Mouse (Mus musculus) CH12.LX (cell line): Measurements from ENCODE around the gene Exoc6b. TPM values are rescaled to one million over a fixed set of nuclear protein-coding genes. Genes with fewer than 3 reads are reported as not detected.

Source experiments
- DNase-seq: peaks from one replicate; pipeline ENCODE4 v3.0.0-alpha.2; 2013; ENCODE audit errors: extremely low read depth
- H3K27ac ChIP-seq: 2 replicates; pipeline ENCODE4 v1.5.1; 2012; ENCODE audit warnings: low read depth, mild to moderate bottlenecking, control low read depth, moderate library complexity; ENCODE audit not compliant: insufficient read depth
- H3K27me3 ChIP-seq: replicated peaks from 2 replicates; pipeline ENCODE3; 2012; ENCODE audit warnings: inconsistent platforms
- H3K36me3 ChIP-seq, 2 experiments: replicated peaks in 1 of 2; 2 replicates each; pipeline versions ENCODE3 to v1.6.1; 2012; ENCODE audit warnings: inconsistent platforms in 1 of 2, low read length in 1 of 2, mild to moderate bottlenecking in 1 of 2, mixed read lengths in 1 of 2, moderate library complexity in 1 of 2; ENCODE audit not compliant: control insufficient read depth in 1 of 2, insufficient read depth in 1 of 2
- H3K4me1 ChIP-seq, 2 experiments: 2 replicates each; pipeline ENCODE4 v1.6.1; 2012; ENCODE audit warnings: inconsistent platforms in 1 of 2, moderate library complexity in 1 of 2; ENCODE audit not compliant: insufficient read depth in 2 of 2, control insufficient read depth in 1 of 2
- H3K4me2 ChIP-seq: 2 replicates; pipeline ENCODE4 v1.6.1; 2012; ENCODE audit warnings: low read depth, mild to moderate bottlenecking, control low read depth; ENCODE audit not compliant: poor library complexity, insufficient read depth, severe bottlenecking
- H3K4me3 ChIP-seq, 3 experiments: fragments of 150-350 bp in 1 of 3; sonication (generic) in 1 of 3; replicated peaks in 1 of 3; 2 replicates each; pipeline versions ENCODE3 to v1.5.1; 2011 to 2012; ENCODE audit warnings: low read depth in 2 of 3, low read length in 2 of 3, mild to moderate bottlenecking in 2 of 3, moderate library complexity in 2 of 3, control low read depth in 1 of 3, improper control_type of control experiment in 1 of 3, inconsistent platforms in 1 of 3, mixed read lengths in 1 of 3; ENCODE audit not compliant: poor library complexity in 1 of 3
- H3K79me2 ChIP-seq: replicated peaks from 2 replicates; pipeline ENCODE4 v1.6.1; 2012; ENCODE audit warnings: mild to moderate bottlenecking, moderate library complexity; ENCODE audit not compliant: control insufficient read depth, poor library complexity, insufficient read depth, severe bottlenecking; ENCODE audit errors: extremely low read depth
- H3K9ac ChIP-seq: 2 replicates; pipeline ENCODE4 v1.6.1; 2012; ENCODE audit warnings: low read depth, mild to moderate bottlenecking, control low read depth, moderate library complexity; ENCODE audit not compliant: insufficient read depth
- H3K9me3 ChIP-seq: replicated peaks from 2 replicates; pipeline ENCODE3; 2012; ENCODE audit warnings: low read length, inconsistent platforms, mixed read lengths
- CHD2 ChIP-seq: IDR thresholded peaks from 2 replicates; pipeline ENCODE4 v1.6.1; 2011; ENCODE audit warnings: low read length, improper control_type of control experiment
- ELF1 ChIP-seq: IDR thresholded peaks from 2 replicates; pipeline ENCODE4 v1.6.1; 2014; ENCODE audit warnings: low read depth, mild to moderate bottlenecking, inconsistent platforms, low read length, improper control_type of control experiment
- EP300 ChIP-seq: IDR thresholded peaks from 2 replicates; pipeline ENCODE4 v1.6.1; 2011; ENCODE audit warnings: low read length, improper control_type of control experiment
- IRF4 ChIP-seq: IDR thresholded peaks from 2 replicates; pipeline ENCODE4 v1.6.1; 2014; ENCODE audit warnings: low read depth, mild to moderate bottlenecking, inconsistent platforms, low read length, improper control_type of control experiment
- MAX ChIP-seq: IDR thresholded peaks from 2 replicates; pipeline ENCODE4 v1.6.1; 2011; ENCODE audit warnings: low read length, improper control_type of control experiment
- MAZ ChIP-seq: IDR thresholded peaks from 2 replicates; pipeline ENCODE4 v1.6.1; 2012; ENCODE audit warnings: low read depth, mild to moderate bottlenecking, inconsistent platforms, low read length, improper control_type of control experiment, moderate library complexity
- MEF2A ChIP-seq: IDR thresholded peaks from 2 replicates; pipeline ENCODE4 v1.6.1; 2014; ENCODE audit warnings: low read depth, mild to moderate bottlenecking, inconsistent platforms, low read length, improper control_type of control experiment, borderline replicate concordance
- MXI1 ChIP-seq: IDR thresholded peaks from 2 replicates; pipeline ENCODE4 v1.6.1; 2011; ENCODE audit warnings: mild to moderate bottlenecking, low read depth, low read length, improper control_type of control experiment
- NRF1 ChIP-seq: IDR thresholded peaks from 2 replicates; pipeline ENCODE4 v1.6.1; 2014; ENCODE audit warnings: low read depth, mild to moderate bottlenecking, inconsistent platforms, low read length, improper control_type of control experiment, moderate library complexity
- POLR2A ChIP-seq: IDR thresholded peaks from 2 replicates; pipeline ENCODE4 v1.6.1; 2011; ENCODE audit warnings: low read depth, mild to moderate bottlenecking, improper control_type of control experiment, low read length
- SIN3A ChIP-seq: IDR thresholded peaks from 2 replicates; pipeline ENCODE4 v1.6.1; 2012; ENCODE audit warnings: low read length, improper control_type of control experiment, inconsistent platforms
- SMC3 ChIP-seq: IDR thresholded peaks from 2 replicates; pipeline ENCODE4 v1.6.1; 2011; ENCODE audit warnings: low read depth, low read length, improper control_type of control experiment
- TCF12 ChIP-seq: IDR thresholded peaks from 2 replicates; pipeline ENCODE4 v1.6.1; 2014; ENCODE audit warnings: low read depth, mild to moderate bottlenecking, inconsistent platforms, low read length, improper control_type of control experiment
- UBTF ChIP-seq: IDR thresholded peaks from 2 replicates; pipeline ENCODE4 v1.6.1; 2012; ENCODE audit warnings: low read depth, mild to moderate bottlenecking, inconsistent platforms, low read length, improper control_type of control experiment, moderate library complexity
- ZKSCAN1 ChIP-seq: IDR thresholded peaks from 2 replicates; pipeline ENCODE4 v1.6.1; 2012; ENCODE audit warnings: low read depth, inconsistent platforms, low read length, improper control_type of control experiment, borderline replicate concordance
- dilution Hi-C: fragments of 300-500 bp; cut with MboI; formaldehyde crosslinking; loops from 2 replicates; pipeline ENCODE4 v1.14.3; 2020; ENCODE audit warnings: low sequenced_read_pairs; ENCODE audit not compliant: extremely low pct_unique_long_range_greater_than_20kb, extremely low pct_ligation_motif_present
- in situ Hi-C: fragments of 300-500 bp; cut with MboI; formaldehyde crosslinking; loops from 3 replicates; pipeline ENCODE4 v1.14.3; 2019; ENCODE audit warnings: low sequenced_read_pairs, low pct_ligation_motif_present, low pct_unique_long_range_greater_than_20kb, mixed read lengths
- polyA plus RNA-seq: library from polyadenylated mRNA; unstranded; fragments of >175 nt; gene quantifications from 2 replicates; pipeline ENCODE4 v1.2.1, GENCODE M21; 2012; ENCODE audit warnings: low read depth; ENCODE audit not compliant: insufficient read length
- total RNA-seq, 2 experiments: library from RNA; depleted of rRNA; stranded (reverse); fragments of 300-350 nt in 1 of 2; fragments of >200 nt in 1 of 2; gene quantifications; 2 replicates each; pipeline ENCODE4 v1.2.3; 2012 to 2014

Gene Exoc6b
- total and polyA plus RNA-seq, 3 experiments: 1.7 to 5.2 (median 3.5) TPM

GRCm38 (mm10) chr6:85105033-85105615 lies 35.8 kb upstream of the Exoc6b start:
- Histone ChIP-seq H3K79me2 (no peaks in the 10 kb centered on the region), H3K27me3 (peaks cover 52% of the 10 kb centered on the region), H3K4me2 (no peak overlapping the region), H3K36me3 (no peaks in the 10 kb centered on the region), H3K27ac (no peak overlapping the region), H3K9ac (no peak overlapping the region), H3K4me3 (no peak overlapping the region), H3K9me3 (no peaks in the 10 kb centered on the region), H3K4me1 (no peaks in the 10 kb centered on the region)
- in situ Hi-C loops: no loop called here
- TF ChIP-seq MXI1: no peak
- TF ChIP-seq TCF12: no peak
- TF ChIP-seq NRF1: no peak
- peak; percentile 50 for TF ChIP-seq ELF1
- TF ChIP-seq POLR2A: no peak
- TF ChIP-seq, all 38 proteins: peak for 1
- no peak for DNase-seq
- dilution Hi-C loops: no loop called here

DNA sequence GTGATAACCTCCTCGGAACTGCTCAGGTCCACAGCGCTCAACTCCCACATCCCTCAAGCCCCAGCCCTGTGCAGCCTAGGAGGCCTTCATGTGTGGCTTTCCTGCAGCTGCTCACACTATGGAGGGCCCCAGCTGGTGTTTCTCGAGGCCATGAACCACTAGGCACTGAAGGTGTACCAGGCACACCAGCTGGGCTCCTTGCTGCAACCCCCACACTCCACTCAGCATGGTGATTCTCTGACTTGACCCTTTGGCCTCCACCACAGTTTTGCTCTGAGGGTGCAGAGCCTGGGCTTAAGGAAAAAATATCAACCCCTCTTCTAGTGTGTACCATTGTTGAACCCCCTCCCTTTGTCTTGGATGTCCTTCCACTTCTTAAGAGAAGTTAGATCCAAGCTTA lies 34.0 kb upstream of the Exoc6b start:
- no peak for DNase-seq
- no peak for TF ChIP-seq MEF2A
- TF ChIP-seq MAX: no peak
- TF ChIP-seq MAZ: no peak
- TF ChIP-seq SMC3: no peak
- no peak for TF ChIP-seq IRF4
- TF ChIP-seq EP300: no peak
- TF ChIP-seq SIN3A: no peak
- TF ChIP-seq ZKSCAN1: no peak
- TF ChIP-seq UBTF: no peak
- no peaks in the 10 kb centered on the region for H3K9me3 ChIP-seq
- no peaks in the 10 kb centered on the region for H3K79me2 ChIP-seq
- no peak overlapping the region for H3K27ac ChIP-seq
- H3K36me3 ChIP-seq: no peaks in the 10 kb centered on the region
- in situ Hi-C loops (no loop called here), dilution Hi-C loops (no loop called here)
- H3K4me3 ChIP-seq: no peak overlapping the region
- H3K27me3 ChIP-seq: peaks cover 57% of the 10 kb centered on the region
- no peak overlapping the region for H3K9ac ChIP-seq
- H3K4me1 ChIP-seq: no peaks in the 10 kb centered on the region
- H3K4me2 ChIP-seq: no peak overlapping the region

DNA sequence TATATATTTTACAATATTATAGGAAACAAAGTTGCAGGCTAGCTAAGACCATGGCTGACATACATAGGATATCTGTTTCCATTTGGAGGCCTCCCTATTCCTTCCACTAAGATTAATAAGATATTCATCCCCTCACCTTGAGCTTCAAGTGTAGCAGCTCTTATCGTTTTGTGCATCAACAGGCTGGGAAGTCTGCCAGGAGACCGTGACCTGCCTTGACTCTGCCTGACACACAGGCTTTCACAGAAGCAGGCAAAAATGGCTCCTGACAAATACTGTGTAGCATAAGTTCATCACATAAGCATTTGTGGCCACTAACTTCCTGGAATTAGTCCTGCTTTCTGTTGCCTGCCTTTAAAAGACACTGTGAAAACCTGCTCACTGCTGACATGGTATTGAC lies 27.1 kb upstream of the Exoc6b start:
- no peaks in the 10 kb centered on the region for H3K79me2 ChIP-seq
- no peaks in the 10 kb centered on the region for H3K4me1 ChIP-seq
- H3K27me3 ChIP-seq: peaks cover 54% of the 10 kb centered on the region
- H3K36me3 ChIP-seq: no peaks in the 10 kb centered on the region
- TF ChIP-seq CHD2: no peak
- H3K27ac ChIP-seq: no peak overlapping the region
- no peak overlapping the region for H3K9ac ChIP-seq
- no peak overlapping the region for H3K4me3 ChIP-seq
- dilution Hi-C loops (no loop called here), in situ Hi-C loops (no loop called here)
- no peak for DNase-seq
- H3K9me3 ChIP-seq: no peaks in the 10 kb centered on the region
- H3K4me2 ChIP-seq: no peak overlapping the region
